Mouse (Mus musculus) heart, adult 2 months (tissue): ENCODE measurements around the gene Nyap1.

Experiments
- EP300 ChIP-seq: fragments of 200-500 bp; IDR thresholded peaks from 2 replicates; pipeline ENCODE4 v1.6.1; 2011; ENCODE audit warnings: low read depth, low read length, control low read depth; ENCODE audit not compliant: insufficient read depth
- POLR2A ChIP-seq: fragments of 200-500 bp; IDR thresholded peaks from 2 replicates; pipeline ENCODE4 v1.6.1; 2011; ENCODE audit warnings: mild to moderate bottlenecking, low read depth, low read length, control low read depth; ENCODE audit not compliant: insufficient read depth

GRCm38 (mm10) chr5:137788946-137789531 is 47.6 kb upstream of the Nyap1 start:
- TF ChIP-seq POLR2A, result no peak
- TF ChIP-seq EP300, result no peak
